Mouse (Mus musculus): Measurements from ENCODE around the gene Spaca3.

- TF ChIP-seq CTCF (conservative IDR thresholded peaks at IDR 0.05; ENCODE audit: insufficient read depth, insufficient read length, low read depth, low read length) (no peak), POLR2A (IDR thresholded peaks at IDR 0.05; ENCODE audit: low read depth, low read length) (no peak)
These were observed 19.9 kb downstream of the Spaca3 start for GRCm38 (mm10) chr11:80878026-80878425.

All from kidney, adult 2 months (tissue).